Mouse (Mus musculus) CH12.LX (cell line): ENCODE measurements around the gene Pcx. TPM values are rescaled to one million over a fixed set of nuclear protein-coding genes. Genes with fewer than 3 reads are reported as not detected.

ENCODE experiments used
- DNase-seq: peaks from one replicate; pipeline ENCODE4 v3.0.0-alpha.2; 2013; ENCODE audit errors: extremely low read depth
- H3K27ac ChIP-seq: 2 replicates; pipeline ENCODE4 v1.5.1; 2012; ENCODE audit warnings: low read depth, mild to moderate bottlenecking, control low read depth, moderate library complexity; ENCODE audit not compliant: insufficient read depth
- H3K27me3 ChIP-seq: replicated peaks from 2 replicates; pipeline ENCODE3; 2012; ENCODE audit warnings: inconsistent platforms
- H3K36me3 ChIP-seq, 2 experiments: replicated peaks in 1 of 2; 2 replicates each; pipeline versions ENCODE3 to v1.6.1; 2012; ENCODE audit warnings: inconsistent platforms in 1 of 2, low read length in 1 of 2, mild to moderate bottlenecking in 1 of 2, mixed read lengths in 1 of 2, moderate library complexity in 1 of 2; ENCODE audit not compliant: control insufficient read depth in 1 of 2, insufficient read depth in 1 of 2
- H3K4me1 ChIP-seq, 2 experiments: 2 replicates each; pipeline ENCODE4 v1.6.1; 2012; ENCODE audit warnings: inconsistent platforms in 1 of 2, moderate library complexity in 1 of 2; ENCODE audit not compliant: insufficient read depth in 2 of 2, control insufficient read depth in 1 of 2
- H3K4me2 ChIP-seq: 2 replicates; pipeline ENCODE4 v1.6.1; 2012; ENCODE audit warnings: low read depth, mild to moderate bottlenecking, control low read depth; ENCODE audit not compliant: poor library complexity, insufficient read depth, severe bottlenecking
- H3K4me3 ChIP-seq, 3 experiments: fragments of 150-350 bp in 1 of 3; sonication (generic) in 1 of 3; replicated peaks in 1 of 3; 2 replicates each; pipeline versions ENCODE3 to v1.5.1; 2011 to 2012; ENCODE audit warnings: low read depth in 2 of 3, low read length in 2 of 3, mild to moderate bottlenecking in 2 of 3, moderate library complexity in 2 of 3, control low read depth in 1 of 3, improper control_type of control experiment in 1 of 3, inconsistent platforms in 1 of 3, mixed read lengths in 1 of 3; ENCODE audit not compliant: poor library complexity in 1 of 3
- H3K79me2 ChIP-seq: replicated peaks from 2 replicates; pipeline ENCODE4 v1.6.1; 2012; ENCODE audit warnings: mild to moderate bottlenecking, moderate library complexity; ENCODE audit not compliant: control insufficient read depth, poor library complexity, insufficient read depth, severe bottlenecking; ENCODE audit errors: extremely low read depth
- H3K9ac ChIP-seq: 2 replicates; pipeline ENCODE4 v1.6.1; 2012; ENCODE audit warnings: low read depth, mild to moderate bottlenecking, control low read depth, moderate library complexity; ENCODE audit not compliant: insufficient read depth
- H3K9me3 ChIP-seq: replicated peaks from 2 replicates; pipeline ENCODE3; 2012; ENCODE audit warnings: low read length, inconsistent platforms, mixed read lengths
- CHD1 ChIP-seq: IDR thresholded peaks from 2 replicates; pipeline ENCODE4 v1.6.1; 2012; ENCODE audit warnings: low read depth, low read length, improper control_type of control experiment, inconsistent platforms
- ELF1 ChIP-seq: IDR thresholded peaks from 2 replicates; pipeline ENCODE4 v1.6.1; 2014; ENCODE audit warnings: low read depth, mild to moderate bottlenecking, inconsistent platforms, low read length, improper control_type of control experiment
- EP300 ChIP-seq: IDR thresholded peaks from 2 replicates; pipeline ENCODE4 v1.6.1; 2011; ENCODE audit warnings: low read length, improper control_type of control experiment
- JUN ChIP-seq: IDR thresholded peaks from 2 replicates; pipeline ENCODE4 v1.6.1; 2011; ENCODE audit warnings: low read depth, mild to moderate bottlenecking, low read length, improper control_type of control experiment, moderate library complexity; ENCODE audit not compliant: insufficient read depth
- JUND ChIP-seq: conservative IDR thresholded peaks from 2 replicates; pipeline ENCODE4 v1.6.1; 2011; ENCODE audit warnings: low read depth, low read length, improper control_type of control experiment
- KAT2A ChIP-seq: IDR thresholded peaks from 2 replicates; pipeline ENCODE4 v1.6.1; 2012; ENCODE audit warnings: low read length, improper control_type of control experiment, inconsistent platforms; ENCODE audit not compliant: insufficient replicate concordance
- MAX ChIP-seq: IDR thresholded peaks from 2 replicates; pipeline ENCODE4 v1.6.1; 2011; ENCODE audit warnings: low read length, improper control_type of control experiment
- NRF1 ChIP-seq: IDR thresholded peaks from 2 replicates; pipeline ENCODE4 v1.6.1; 2014; ENCODE audit warnings: low read depth, mild to moderate bottlenecking, inconsistent platforms, low read length, improper control_type of control experiment, moderate library complexity
- POLR2AphosphoS2 ChIP-seq: IDR thresholded peaks from 2 replicates; pipeline ENCODE4 v1.6.1; 2011; ENCODE audit warnings: low read depth, low read length, improper control_type of control experiment
- TCF12 ChIP-seq: IDR thresholded peaks from 2 replicates; pipeline ENCODE4 v1.6.1; 2014; ENCODE audit warnings: low read depth, mild to moderate bottlenecking, inconsistent platforms, low read length, improper control_type of control experiment
- ZMIZ1 ChIP-seq: IDR thresholded peaks from 2 replicates; pipeline ENCODE4 v1.6.1; 2012; ENCODE audit warnings: low read depth, mild to moderate bottlenecking, inconsistent platforms, low read length, improper control_type of control experiment
- dilution Hi-C: fragments of 300-500 bp; cut with MboI; formaldehyde crosslinking; loops from 2 replicates; pipeline ENCODE4 v1.14.3; 2020; ENCODE audit warnings: low sequenced_read_pairs; ENCODE audit not compliant: extremely low pct_unique_long_range_greater_than_20kb, extremely low pct_ligation_motif_present
- in situ Hi-C: fragments of 300-500 bp; cut with MboI; formaldehyde crosslinking; loops from 3 replicates; pipeline ENCODE4 v1.14.3; 2019; ENCODE audit warnings: low sequenced_read_pairs, low pct_ligation_motif_present, low pct_unique_long_range_greater_than_20kb, mixed read lengths
- polyA plus RNA-seq: library from polyadenylated mRNA; unstranded; fragments of >175 nt; gene quantifications from 2 replicates; pipeline ENCODE4 v1.2.1, GENCODE M21; 2012; ENCODE audit warnings: low read depth; ENCODE audit not compliant: insufficient read length
- total RNA-seq, 2 experiments: library from RNA; depleted of rRNA; stranded (reverse); fragments of 300-350 nt in 1 of 2; fragments of >200 nt in 1 of 2; gene quantifications; 2 replicates each; pipeline ENCODE4 v1.2.3; 2012 to 2014

Pcx gene
- total and polyA plus RNA-seq, 3 experiments = 7.7 to 14.2 (median 10.7) TPM

- Histone ChIP-seq H3K4me3 (no peak overlapping the region), H3K27me3 (peaks cover 2% of the 10 kb centered on the region)
- TF ChIP-seq CHD1 (no peak), POLR2AphosphoS2 (no peak), ELF1 (no peak), KAT2A (no peak), TCF12 (no peak)
These were observed 25.3 kb upstream of the Pcx start for GRCm38 (mm10) chr19:4485006-4485405.

DNA sequence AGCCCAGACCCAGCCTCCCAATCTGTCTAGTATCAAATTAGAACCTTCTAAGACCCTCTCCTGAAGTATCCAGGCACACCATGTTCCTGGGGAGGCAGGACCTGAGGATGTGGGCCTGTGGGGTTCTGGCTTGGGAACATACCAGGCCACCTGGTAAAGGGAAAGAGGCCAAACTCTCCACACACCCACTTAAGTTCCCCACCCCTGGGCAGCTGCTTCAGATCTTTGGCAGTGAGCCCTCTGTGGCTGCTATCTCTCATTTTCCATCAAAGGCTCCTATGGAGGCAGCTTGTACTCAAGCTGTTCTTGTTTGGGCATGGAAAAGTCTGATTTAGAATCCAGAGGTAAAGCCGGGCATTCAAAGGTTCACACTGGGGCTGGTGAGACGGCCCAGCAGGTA is 22.4 kb upstream of the Pcx start:
- in situ Hi-C loops = loop anchor here (25.0 kb wide), 2 partner anchors 374 to 499 kb away; partner anchors contain the start of genes Ctsf and Npas4
- no peak for DNase-seq
- Histone ChIP-seq H3K9ac (no peak overlapping the region), H3K4me2 (no peak overlapping the region), H3K4me3 (no peak overlapping the region), H3K4me1 (no peaks in the 10 kb centered on the region), H3K27me3 (no peaks in the 10 kb centered on the region), H3K9me3 (no peaks in the 10 kb centered on the region), H3K79me2 (no peaks in the 10 kb centered on the region), H3K36me3 (no peaks in the 10 kb centered on the region), H3K27ac (no peak overlapping the region)
- TF ChIP-seq ELF1 (no peak), JUN (no peak)
- dilution Hi-C loops = no loop called here

More at GRCm38 (mm10) chr19:4485006-4485405, 25.3 kb upstream of the Pcx start:
- H3K79me2 ChIP-seq = no peaks in the 10 kb centered on the region
- H3K9me3 ChIP-seq = no peaks in the 10 kb centered on the region
- H3K9ac ChIP-seq = no peak overlapping the region
- no peaks in the 10 kb centered on the region for H3K36me3 ChIP-seq
- H3K4me2 ChIP-seq = no peak overlapping the region
- DNase-seq = no peak
- H3K27ac ChIP-seq = no peak overlapping the region
- no peaks in the 10 kb centered on the region for H3K4me1 ChIP-seq
- in situ Hi-C loops (loop anchor here (25.0 kb wide), 2 partner anchors 377 to 502 kb away; partner anchors contain the start of genes Ctsf and Npas4), dilution Hi-C loops (no loop called here)

- dilution Hi-C loops (no loop called here), in situ Hi-C loops (loop anchor here (10.0 to 25.0 kb wide), 3 partner anchors 134 to 496 kb away; partner anchors contain the start of genes Ctsf, Npas4 and Rce1)
These were observed 19.1 kb upstream of the Pcx start for GRCm38 (mm10) chr19:4491080-4491695.

More at GRCm38 (mm10) chr19:4491080-4491695, 19.1 kb upstream of the Pcx start:
- peaks cover 2% of the 10 kb centered on the region for H3K27me3 ChIP-seq
- no peaks in the 10 kb centered on the region for H3K9me3 ChIP-seq
- H3K4me2 ChIP-seq = no peak overlapping the region
- no peaks in the 10 kb centered on the region for H3K36me3 ChIP-seq
- no peak for TF ChIP-seq ZMIZ1
- no peak for TF ChIP-seq JUND
- TF ChIP-seq EP300 = no peak
- TF ChIP-seq MAX = no peak
- no peak for TF ChIP-seq NRF1
- no peak for TF ChIP-seq POLR2AphosphoS2
- no peak overlapping the region for H3K9ac ChIP-seq
- DNase-seq = no peak
- no peaks in the 10 kb centered on the region for H3K4me1 ChIP-seq
- no peak overlapping the region for H3K4me3 ChIP-seq
- no peaks in the 10 kb centered on the region for H3K79me2 ChIP-seq
- no peak overlapping the region for H3K27ac ChIP-seq
